Mouse (Mus musculus): ENCODE results near the gene Rasd2. TPM values are rescaled to one million over a fixed set of nuclear protein-coding genes. Genes with fewer than 3 reads are reported as not detected.

Rasd2 gene
- polyA plus RNA-seq, 1 experiment: 9.4 TPM

DNA sequence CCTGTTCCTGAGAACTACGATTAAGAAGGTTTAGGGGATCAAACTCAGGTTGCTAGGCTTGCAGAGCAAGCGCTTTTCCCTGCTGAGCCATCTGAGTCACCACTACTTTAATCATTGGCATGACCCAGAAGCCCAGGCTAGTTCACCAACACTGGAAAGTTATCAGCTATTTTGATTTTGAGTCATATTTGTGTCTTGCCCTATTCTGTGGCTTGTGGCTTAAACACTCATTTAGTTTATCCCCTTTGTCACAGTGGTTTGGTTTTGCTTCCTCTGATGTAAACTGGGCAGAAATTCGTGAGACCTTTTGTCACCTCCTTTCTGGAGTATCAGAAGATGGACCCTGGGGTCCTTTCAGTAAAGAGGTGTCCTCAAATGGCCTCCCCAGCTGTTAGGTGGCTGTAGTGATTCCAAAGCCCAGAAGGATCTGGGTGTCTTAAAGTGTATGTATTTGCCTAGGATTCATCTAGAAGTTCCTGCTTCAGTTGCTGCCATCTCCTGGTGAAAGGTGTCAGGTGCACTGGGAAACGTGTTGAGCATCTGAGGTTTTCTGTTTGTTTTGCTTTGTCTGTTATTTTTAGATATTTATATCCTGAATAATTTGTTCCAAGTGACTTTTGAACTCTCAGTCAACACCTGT is 20.3 kb downstream of the Rasd2 start:
- TF ChIP-seq POLR2A (IDR thresholded peaks at IDR 0.05; ENCODE audit: insufficient read depth, low read length) (no peak), EP300 (IDR thresholded peaks at IDR 0.05; ENCODE audit: insufficient read depth, low read depth, low read length) (no peak), CTCF (IDR thresholded peaks at IDR 0.05; ENCODE audit: low read depth, low read length) (no peak)
- no peaks in the 10 kb centered on the region; the same call in 1 of the 2 replicates for H3K27me3 ChIP-seq (ENCODE audit: control insufficient read depth, insufficient read depth, low read length, poor library complexity, severe bottlenecking)
- no peaks in the 10 kb centered on the region for H3K4me1 ChIP-seq (ENCODE audit: control insufficient read depth, insufficient read depth, low read length)
- H3K9ac ChIP-seq (ENCODE audit: low read depth, poor library complexity, severe bottlenecking): no peak overlapping the region
- no peak overlapping the region for H3K27ac ChIP-seq (ENCODE audit: insufficient read depth, low read length)
- no peak overlapping the region for H3K4me3 ChIP-seq (ENCODE audit: low read depth, low read length)
- no peaks in the 10 kb centered on the region for H3K36me3 ChIP-seq (ENCODE audit: control insufficient read depth, insufficient read depth, low read length, poor library complexity, severe bottlenecking)
- H3K9me3 ChIP-seq (replicated peaks; ENCODE audit: control insufficient read depth, insufficient read depth, low read length, poor library complexity, severe bottlenecking): no peaks in the 10 kb centered on the region; the same call in 1 of the 2 replicates

DNA sequence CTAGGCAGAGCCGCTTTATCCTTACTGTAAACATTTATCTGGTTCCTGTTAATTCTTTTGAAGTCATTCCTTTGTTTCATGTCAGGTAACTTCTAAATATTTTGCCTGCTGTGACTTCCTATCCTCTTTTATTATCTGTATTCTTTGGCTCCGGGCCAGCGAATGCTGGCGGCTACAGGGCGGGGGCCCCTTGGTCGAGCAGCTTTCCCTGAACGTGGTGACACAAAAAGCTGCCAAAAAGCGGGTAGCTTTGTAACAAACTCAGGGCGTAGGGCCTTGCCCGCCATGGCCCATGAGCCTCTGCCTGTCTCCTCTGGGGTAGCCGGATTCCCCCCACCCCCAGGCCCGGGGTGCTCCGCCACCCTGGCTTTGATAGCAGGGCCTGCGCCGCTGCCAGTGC is 33.6 kb downstream of the Rasd2 start:
- Histone ChIP-seq H3K4me1 (ENCODE audit: control insufficient read depth, insufficient read depth, low read length) (no peaks in the 10 kb centered on the region), H3K36me3 (ENCODE audit: control insufficient read depth, insufficient read depth, low read length, poor library complexity, severe bottlenecking) (no peaks in the 10 kb centered on the region), H3K9me3 (replicated peaks; ENCODE audit: control insufficient read depth, insufficient read depth, low read length, poor library complexity, severe bottlenecking) (peaks cover 48% of the 10 kb centered on the region), H3K4me3 (ENCODE audit: low read depth, low read length) (no peak overlapping the region), H3K27ac (ENCODE audit: insufficient read depth, low read length) (no peak overlapping the region), H3K27me3 (ENCODE audit: control insufficient read depth, insufficient read depth, low read length, poor library complexity, severe bottlenecking) (no peaks in the 10 kb centered on the region), H3K9ac (ENCODE audit: low read depth, poor library complexity, severe bottlenecking) (no peak overlapping the region)
- TF ChIP-seq POLR2A (IDR thresholded peaks at IDR 0.05; ENCODE audit: insufficient read depth, low read length) (no peak), CTCF (IDR thresholded peaks at IDR 0.05; ENCODE audit: low read depth, low read length) (no peak), EP300 (IDR thresholded peaks at IDR 0.05; ENCODE audit: insufficient read depth, low read depth, low read length) (no peak)

DNA sequence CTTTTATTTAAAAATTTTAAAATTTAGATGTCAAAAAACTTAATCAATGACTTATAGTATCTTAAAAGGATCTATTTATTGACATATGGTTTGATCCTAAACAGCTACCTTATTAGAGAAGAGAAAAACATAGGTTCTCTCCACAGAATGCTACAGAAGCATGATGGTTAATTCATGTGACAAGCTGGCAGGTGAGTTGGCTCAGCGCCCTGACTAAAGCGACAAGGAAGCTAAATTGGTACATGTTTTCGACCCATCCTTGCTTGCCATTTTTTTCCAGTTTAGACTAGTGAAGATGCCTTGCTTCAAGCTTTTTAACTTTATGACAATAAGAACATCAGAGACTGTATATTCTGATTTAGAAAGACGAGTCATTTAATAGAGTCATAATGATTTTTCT is 35.4 kb downstream of the Rasd2 start:
- Histone ChIP-seq H3K4me3 (ENCODE audit: low read depth, low read length) (no peak overlapping the region), H3K9ac (ENCODE audit: low read depth, poor library complexity, severe bottlenecking) (no peak overlapping the region), H3K27me3 (ENCODE audit: control insufficient read depth, insufficient read depth, low read length, poor library complexity, severe bottlenecking) (no peaks in the 10 kb centered on the region), H3K36me3 (ENCODE audit: control insufficient read depth, insufficient read depth, low read length, poor library complexity, severe bottlenecking) (no peaks in the 10 kb centered on the region), H3K4me1 (ENCODE audit: control insufficient read depth, insufficient read depth, low read length) (no peaks in the 10 kb centered on the region), H3K9me3 (replicated peaks; ENCODE audit: control insufficient read depth, insufficient read depth, low read length, poor library complexity, severe bottlenecking) (peaks cover 50% of the 10 kb centered on the region), H3K27ac (ENCODE audit: insufficient read depth, low read length) (no peak overlapping the region)
- no peak for TF ChIP-seq EP300 (IDR thresholded peaks at IDR 0.05; ENCODE audit: insufficient read depth, low read depth, low read length)
- TF ChIP-seq POLR2A (IDR thresholded peaks at IDR 0.05; ENCODE audit: insufficient read depth, low read length): no peak
- no peak for TF ChIP-seq CTCF (IDR thresholded peaks at IDR 0.05; ENCODE audit: low read depth, low read length)

DNA sequence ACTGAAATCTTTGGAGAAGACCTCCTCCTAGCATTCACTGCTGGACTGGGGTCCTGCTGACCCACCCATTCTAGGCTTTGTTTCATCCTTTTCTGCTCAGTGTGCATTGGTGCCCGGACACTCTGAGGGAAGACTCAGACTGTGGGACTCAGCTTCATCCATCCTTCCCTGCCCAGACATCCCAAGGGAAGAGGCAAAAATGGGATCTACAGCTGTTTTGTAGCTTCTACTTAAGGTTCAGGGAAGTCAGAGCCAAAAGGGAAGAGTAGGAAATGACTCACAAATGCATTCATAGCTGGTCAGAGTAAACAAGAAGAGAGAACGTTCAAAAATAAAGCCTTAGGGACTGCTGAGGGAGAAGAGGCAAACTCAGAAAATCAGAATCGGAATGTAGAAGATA is 40.3 kb downstream of the Rasd2 start:
- H3K36me3 ChIP-seq (ENCODE audit: control insufficient read depth, insufficient read depth, low read length, poor library complexity, severe bottlenecking): no peaks in the 10 kb centered on the region
- no peak overlapping the region for H3K4me3 ChIP-seq (ENCODE audit: low read depth, low read length)
- TF ChIP-seq POLR2A (IDR thresholded peaks at IDR 0.05; ENCODE audit: insufficient read depth, low read length): no peak
- no peak for TF ChIP-seq CTCF (IDR thresholded peaks at IDR 0.05; ENCODE audit: low read depth, low read length)
- no peak for TF ChIP-seq EP300 (IDR thresholded peaks at IDR 0.05; ENCODE audit: insufficient read depth, low read depth, low read length)
- no peaks in the 10 kb centered on the region for H3K27me3 ChIP-seq (ENCODE audit: control insufficient read depth, insufficient read depth, low read length, poor library complexity, severe bottlenecking)
- no peaks in the 10 kb centered on the region for H3K4me1 ChIP-seq (ENCODE audit: control insufficient read depth, insufficient read depth, low read length)
- H3K27ac ChIP-seq (ENCODE audit: insufficient read depth, low read length): no peak overlapping the region
- H3K9me3 ChIP-seq (replicated peaks; ENCODE audit: control insufficient read depth, insufficient read depth, low read length, poor library complexity, severe bottlenecking): peaks cover 30% of the 10 kb centered on the region
- no peak overlapping the region for H3K9ac ChIP-seq (ENCODE audit: low read depth, poor library complexity, severe bottlenecking)

DNA sequence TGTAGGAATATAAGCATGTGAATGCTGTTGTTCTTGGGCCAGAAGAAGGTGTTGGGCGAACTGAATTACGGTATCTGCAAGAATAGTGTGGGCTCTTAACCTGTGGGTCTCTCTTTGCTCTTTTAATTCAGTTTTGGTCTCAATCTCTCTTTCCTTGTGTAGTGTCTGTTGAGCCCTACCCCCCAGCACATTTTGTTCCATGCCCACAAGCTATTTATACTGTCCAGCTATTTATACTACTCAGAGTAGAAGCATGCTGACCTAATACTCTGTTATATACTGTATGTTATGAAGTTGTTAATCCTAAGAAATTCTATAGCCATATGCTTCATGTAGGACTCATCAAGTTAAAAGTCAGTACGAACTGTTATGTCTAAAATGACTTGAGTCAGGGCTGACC is 41.9 kb downstream of the Rasd2 start:
- no peak overlapping the region for H3K27ac ChIP-seq (ENCODE audit: insufficient read depth, low read length)
- no peak overlapping the region for H3K4me3 ChIP-seq (ENCODE audit: low read depth, low read length)
- no peaks in the 10 kb centered on the region for H3K27me3 ChIP-seq (ENCODE audit: control insufficient read depth, insufficient read depth, low read length, poor library complexity, severe bottlenecking)
- H3K36me3 ChIP-seq (ENCODE audit: control insufficient read depth, insufficient read depth, low read length, poor library complexity, severe bottlenecking): no peaks in the 10 kb centered on the region
- no peaks in the 10 kb centered on the region for H3K4me1 ChIP-seq (ENCODE audit: control insufficient read depth, insufficient read depth, low read length)
- TF ChIP-seq CTCF (IDR thresholded peaks at IDR 0.05; ENCODE audit: low read depth, low read length) (no peak), POLR2A (IDR thresholded peaks at IDR 0.05; ENCODE audit: insufficient read depth, low read length) (no peak), EP300 (IDR thresholded peaks at IDR 0.05; ENCODE audit: insufficient read depth, low read depth, low read length) (no peak)
- H3K9me3 ChIP-seq (replicated peaks; ENCODE audit: control insufficient read depth, insufficient read depth, low read length, poor library complexity, severe bottlenecking): peaks cover 16% of the 10 kb centered on the region
- no peak overlapping the region for H3K9ac ChIP-seq (ENCODE audit: low read depth, poor library complexity, severe bottlenecking)

DNA sequence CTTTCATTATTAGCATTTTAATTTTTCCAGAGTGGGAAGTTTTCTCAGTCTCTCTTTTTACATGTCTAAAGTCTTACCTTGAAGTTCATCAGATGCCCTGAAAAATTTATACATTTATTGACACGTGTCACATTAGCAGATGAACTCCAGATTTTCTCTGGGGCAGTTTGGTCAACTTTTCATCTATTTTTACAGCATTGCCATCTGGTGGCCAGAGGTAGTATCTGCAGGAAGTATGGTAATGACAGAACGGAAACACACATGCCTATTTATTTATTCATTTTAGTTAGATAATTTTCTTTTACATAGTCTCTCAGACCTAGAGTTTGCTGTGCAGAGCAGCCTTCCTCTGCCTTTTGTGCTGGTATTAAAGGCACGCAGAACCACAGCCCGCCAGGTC is 58.4 kb downstream of the Rasd2 start:
- Histone ChIP-seq H3K4me3 (ENCODE audit: low read depth, low read length) (no peak overlapping the region), H3K4me1 (ENCODE audit: control insufficient read depth, insufficient read depth, low read length) (no peaks in the 10 kb centered on the region), H3K9me3 (replicated peaks; ENCODE audit: control insufficient read depth, insufficient read depth, low read length, poor library complexity, severe bottlenecking) (peaks cover 18% of the 10 kb centered on the region), H3K27me3 (ENCODE audit: control insufficient read depth, insufficient read depth, low read length, poor library complexity, severe bottlenecking) (no peaks in the 10 kb centered on the region), H3K36me3 (ENCODE audit: control insufficient read depth, insufficient read depth, low read length, poor library complexity, severe bottlenecking) (no peaks in the 10 kb centered on the region), H3K9ac (ENCODE audit: low read depth, poor library complexity, severe bottlenecking) (no peak overlapping the region), H3K27ac (ENCODE audit: insufficient read depth, low read length) (no peak overlapping the region)
- TF ChIP-seq EP300 (IDR thresholded peaks at IDR 0.05; ENCODE audit: insufficient read depth, low read depth, low read length): no peak
- no peak for TF ChIP-seq CTCF (IDR thresholded peaks at IDR 0.05; ENCODE audit: low read depth, low read length)
- TF ChIP-seq POLR2A (IDR thresholded peaks at IDR 0.05; ENCODE audit: insufficient read depth, low read length): no peak

Other genes with a start within 250 kb of the Rasd2 start
- 112 and 122 TPM in 2 replicates for gene Hmgxb4, start 220.6 kb upstream of the Rasd2 start, polyA plus RNA-seq (2011; ENCODE audit: insufficient read depth, insufficient read length, low read depth, missing spikeins)
- 44.6 and 46.1 TPM in 2 replicates for gene Tom1, start 180.2 kb upstream of the Rasd2 start, polyA plus RNA-seq (2011; ENCODE audit: insufficient read depth, insufficient read length, low read depth, missing spikeins)
- gene Hmox1, start 120.3 kb upstream of the Rasd2 start, polyA plus RNA-seq (2011; ENCODE audit: insufficient read depth, insufficient read length, low read depth, missing spikeins): 81.6 and 86.3 TPM in 2 replicates
- gene Mcm5, start 104.4 kb upstream of the Rasd2 start, polyA plus RNA-seq (2011; ENCODE audit: insufficient read depth, insufficient read length, low read depth, missing spikeins): 170 and 177 TPM in 2 replicates
- 0.55 and 0.60 TPM in 2 replicates for gene Gm10358, start 192.6 kb downstream of the Rasd2 start, polyA plus RNA-seq (2011; ENCODE audit: insufficient read depth, insufficient read length, low read depth, missing spikeins)
- not detected in 2 replicates for gene Iqcm, start 234.8 kb downstream of the Rasd2 start, polyA plus RNA-seq (2011; ENCODE audit: insufficient read depth, insufficient read length, low read depth, missing spikeins)

Data from ES-Bruce4 (cell line).